Mouse (Mus musculus) right cerebral cortex, postnatal 4 days (tissue): ENCODE measurements around the gene Srgap3.
"Not testable (repeated sequence)": the region's sequence is repeated elsewhere in the genome, so short reads cannot be mapped to it uniquely, and the experiment has no call there.

Experiments
- DNase-seq: peaks from one replicate; pipeline ENCODE4 v3.0.0-alpha.2; 2022

Gene Srgap3

DNA sequence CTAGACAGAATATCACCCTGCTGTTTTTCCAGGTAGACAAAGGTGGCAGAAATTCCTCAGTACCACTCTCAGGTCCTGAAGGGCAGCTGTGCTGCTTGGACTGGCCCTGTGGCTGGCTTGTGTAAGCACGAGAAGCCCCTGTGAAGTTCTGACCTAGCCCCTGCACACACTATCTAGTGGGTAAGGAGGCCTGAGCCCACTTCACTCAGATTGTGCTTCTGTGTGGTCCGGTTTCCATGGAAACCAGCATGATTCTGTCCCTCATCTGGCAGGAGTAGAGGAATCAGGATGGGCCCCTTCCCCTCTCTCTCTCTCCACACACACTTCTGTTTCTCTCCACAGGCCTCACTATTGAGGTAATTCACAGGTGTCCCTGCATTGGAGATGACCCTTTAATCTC is 212.0 kb downstream of the Srgap3 start:
- DNase-seq: no peak

DNA sequence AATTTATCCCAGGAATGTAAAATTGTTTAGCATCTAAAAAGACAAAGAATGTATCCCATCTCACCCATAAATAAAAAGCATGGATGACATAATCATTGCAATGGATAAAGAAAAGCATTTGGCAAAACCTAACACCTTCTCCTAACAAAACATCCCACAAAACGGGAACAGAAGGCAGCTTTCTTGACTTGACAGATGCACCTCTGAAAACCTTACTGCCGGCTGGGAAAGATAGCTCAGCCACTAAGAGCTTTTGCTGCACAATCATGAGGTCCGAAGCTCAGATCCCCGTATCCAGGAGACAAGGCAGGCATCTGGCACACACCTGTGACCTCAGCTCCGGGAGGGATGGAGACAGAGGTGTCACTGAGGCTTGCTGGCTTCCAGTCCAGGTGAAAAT is 213.1 kb downstream of the Srgap3 start:
- DNase-seq: no peak

DNA sequence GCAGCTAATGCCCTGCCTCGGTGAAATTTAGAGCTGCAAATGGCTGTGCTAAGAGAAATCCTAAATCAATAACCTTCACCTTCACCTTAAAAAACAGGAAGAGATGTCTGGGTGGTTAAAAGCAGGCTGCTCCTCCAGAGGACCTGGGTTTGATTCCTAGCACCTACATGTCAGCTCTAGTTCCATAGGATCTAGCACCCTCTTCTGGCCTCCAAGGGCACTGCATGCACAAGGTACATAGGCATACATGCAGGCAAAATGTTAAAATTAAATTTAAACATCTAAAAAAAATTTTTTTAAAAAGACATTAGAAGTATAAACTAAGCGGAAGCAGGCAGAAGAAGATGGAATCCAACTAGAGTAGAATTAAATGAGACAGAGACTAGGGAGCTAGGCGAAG is 214.6 kb downstream of the Srgap3 start:
- DNase-seq: no peak

DNA sequence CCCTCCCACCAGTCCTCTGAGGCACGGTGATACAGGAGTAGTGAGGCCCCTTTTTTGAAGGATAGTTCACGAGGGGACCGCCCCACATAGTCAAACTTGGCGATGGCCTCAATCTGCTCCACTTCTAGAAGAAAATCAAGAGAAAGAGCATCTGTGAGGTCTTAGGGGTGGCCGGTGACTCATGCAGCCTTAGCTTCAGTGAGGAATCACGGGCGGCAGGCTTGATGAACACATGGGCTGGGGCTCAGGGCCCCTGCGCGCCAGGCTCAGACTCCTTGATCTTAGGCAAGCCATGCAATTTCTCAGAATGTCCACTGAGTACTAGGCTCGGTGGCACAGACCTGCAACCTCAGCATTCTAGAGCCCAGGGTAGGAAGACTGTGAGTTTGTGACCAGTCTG is 215.7 kb downstream of the Srgap3 start:
- DNase-seq: no peak

DNA sequence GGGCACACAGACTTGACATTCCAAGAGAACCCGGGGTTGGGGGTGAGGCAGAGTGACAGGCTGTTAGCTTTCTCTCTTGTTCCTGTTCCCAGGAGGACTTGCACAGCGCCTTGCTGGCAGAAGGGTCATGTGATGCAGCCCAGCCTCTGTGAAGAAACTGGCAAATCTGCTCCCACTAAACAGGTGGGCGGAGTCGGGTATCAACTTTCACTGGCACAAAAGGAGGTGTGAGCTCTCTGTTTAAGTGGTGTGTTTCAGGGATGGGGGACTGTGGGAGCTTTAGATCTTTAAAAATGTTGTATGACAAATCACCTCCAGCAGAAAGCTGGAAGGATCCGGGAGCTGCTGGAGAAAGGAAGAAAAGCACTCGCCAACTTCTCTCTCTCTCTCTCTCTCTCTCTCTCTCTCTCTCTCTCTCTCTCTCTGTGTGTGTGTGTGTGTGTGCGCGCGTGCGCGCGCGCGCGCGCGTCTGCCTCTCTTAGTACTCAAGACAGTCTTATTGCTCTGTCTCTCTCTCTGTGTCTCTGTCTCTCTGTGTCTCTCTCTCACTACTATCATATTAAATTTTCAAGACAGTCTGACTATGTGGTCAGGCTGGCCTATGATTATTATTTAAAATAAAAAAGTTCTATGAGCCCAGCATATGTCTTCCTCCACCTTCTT is 218.2 kb downstream of the Srgap3 start:
- peak; percentile 35 for DNase-seq

DNA sequence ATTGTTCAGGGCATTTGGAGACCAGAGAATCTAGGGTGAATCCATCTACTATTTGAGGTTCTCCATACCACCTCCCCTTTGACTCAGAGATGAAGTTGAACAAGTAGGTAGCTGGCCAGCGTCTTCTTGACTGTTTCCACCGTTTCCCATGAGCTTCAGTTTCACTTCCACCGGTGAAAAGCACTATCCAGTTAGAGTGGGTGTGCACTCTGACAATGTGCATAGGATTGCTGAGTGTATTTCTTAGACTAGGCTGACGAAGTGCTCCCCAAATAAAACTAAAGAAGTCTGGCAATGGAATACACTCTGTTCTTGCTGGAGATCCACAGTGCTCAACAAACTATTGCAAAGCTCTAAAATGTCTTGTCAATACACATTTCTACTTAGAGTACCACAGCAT is 221.6 kb downstream of the Srgap3 start:
- no peak for DNase-seq

DNA sequence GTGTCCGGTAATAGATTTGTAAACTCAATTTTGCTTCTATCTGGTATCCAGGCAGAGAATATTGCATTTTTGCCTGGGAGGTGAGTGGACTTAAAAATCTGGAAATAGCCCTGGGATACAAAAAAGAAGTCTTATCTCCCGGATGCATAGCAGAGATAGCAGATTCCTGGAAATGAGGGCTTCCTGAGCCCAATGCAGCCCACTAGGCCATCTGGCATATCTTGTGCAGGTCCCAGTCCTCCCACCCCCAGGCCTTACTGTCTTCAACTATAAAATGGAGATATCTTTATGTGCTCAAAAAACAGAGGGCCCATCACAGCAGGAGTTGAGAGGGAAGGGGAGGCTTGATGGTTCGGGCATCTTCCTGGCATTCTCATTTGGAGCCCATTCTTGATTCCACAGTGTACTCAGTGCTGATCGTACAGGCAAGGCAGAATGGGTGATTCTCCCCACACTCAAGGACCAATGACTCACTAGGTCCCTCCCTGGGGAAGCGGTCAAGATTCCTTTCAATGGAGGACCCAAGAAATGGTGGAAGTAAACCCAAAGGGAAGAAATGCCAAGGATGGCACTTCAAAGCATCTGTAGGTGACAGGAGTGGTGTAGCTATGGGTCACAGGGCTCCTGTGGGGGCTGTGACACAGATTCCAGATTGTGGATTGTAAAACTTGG is 226.5 kb downstream of the Srgap3 start:
- no peak for DNase-seq

DNA sequence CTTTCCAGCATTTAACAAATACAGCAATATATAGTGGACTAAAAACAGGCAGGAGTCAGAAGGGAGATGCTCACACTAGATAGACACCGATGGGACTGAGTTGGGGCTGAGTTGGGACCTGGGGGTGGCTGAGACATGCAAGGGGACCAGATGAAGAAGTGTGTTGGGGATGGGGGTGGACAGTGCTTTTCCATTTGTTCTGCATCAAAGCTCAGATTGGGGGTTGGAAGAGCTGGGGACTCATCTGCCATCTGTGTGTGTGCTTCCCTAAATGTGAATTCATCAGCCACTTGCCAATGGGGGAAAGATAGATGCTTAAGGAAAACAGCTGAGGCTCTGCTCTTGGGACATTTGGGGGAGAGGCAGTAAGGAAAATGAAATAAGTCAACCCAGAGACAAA is 227.1 kb downstream of the Srgap3 start:
- no peak for DNase-seq

DNA sequence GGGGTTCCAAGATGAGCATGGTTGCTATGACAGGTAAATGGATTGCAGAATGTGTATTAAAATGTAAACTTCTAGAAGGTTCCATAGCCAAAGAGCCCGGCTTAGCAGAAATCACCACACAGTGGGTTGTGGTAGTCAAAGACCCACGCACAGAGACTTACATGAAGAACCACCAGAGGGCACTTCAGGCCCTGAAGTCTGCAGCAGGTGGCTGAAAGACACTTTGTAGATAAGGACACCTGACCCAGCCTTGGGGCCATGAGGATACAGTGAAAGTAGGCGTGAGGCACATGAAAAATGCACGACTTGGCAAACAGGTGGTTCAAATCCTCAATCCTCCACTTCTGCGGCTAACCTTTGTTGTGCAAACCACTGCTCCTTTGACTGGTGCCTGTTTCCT is 229.9 kb downstream of the Srgap3 start:
- peak; percentile 33 for DNase-seq

DNA sequence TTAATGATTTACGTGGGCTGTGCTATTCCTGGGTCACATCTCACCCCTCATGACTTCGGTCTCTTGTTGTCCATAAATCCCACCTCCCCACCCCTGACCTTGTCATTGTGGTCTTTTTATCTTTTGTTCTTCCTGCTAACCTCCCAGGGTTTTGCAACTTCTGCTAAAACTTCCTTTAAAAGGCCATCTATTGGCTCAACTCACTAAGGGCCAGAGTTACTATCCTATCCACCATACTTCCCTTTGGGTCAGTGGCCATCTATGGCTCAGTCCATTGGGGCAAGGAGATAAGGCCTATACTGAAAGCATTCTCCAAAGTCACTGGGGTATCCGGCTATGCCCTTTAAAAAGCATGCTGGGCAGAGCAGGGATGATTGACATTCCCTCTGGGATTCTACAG is 233.1 kb downstream of the Srgap3 start:
- DNase-seq: no peak

DNA sequence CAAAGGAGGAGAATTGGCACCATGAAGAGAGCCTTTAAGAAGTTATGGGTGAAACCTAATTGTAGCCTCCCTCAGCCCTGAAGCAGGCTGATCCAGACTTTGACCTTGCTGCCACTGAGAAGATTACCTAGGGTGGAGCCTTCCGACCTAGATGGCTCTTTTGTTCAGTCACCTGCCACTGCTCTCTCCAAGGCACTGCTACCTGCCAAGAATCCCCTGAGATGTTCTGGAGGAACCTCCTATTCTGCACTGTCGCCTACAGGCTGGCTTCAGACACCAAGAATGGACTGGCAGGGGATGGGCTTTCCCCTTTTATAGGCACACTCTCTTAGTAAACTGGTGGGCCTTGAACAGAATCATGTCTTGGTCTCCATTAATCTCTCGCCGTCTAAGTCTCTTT is 244.8 kb downstream of the Srgap3 start:
- not testable (repeated sequence) for DNase-seq

DNA sequence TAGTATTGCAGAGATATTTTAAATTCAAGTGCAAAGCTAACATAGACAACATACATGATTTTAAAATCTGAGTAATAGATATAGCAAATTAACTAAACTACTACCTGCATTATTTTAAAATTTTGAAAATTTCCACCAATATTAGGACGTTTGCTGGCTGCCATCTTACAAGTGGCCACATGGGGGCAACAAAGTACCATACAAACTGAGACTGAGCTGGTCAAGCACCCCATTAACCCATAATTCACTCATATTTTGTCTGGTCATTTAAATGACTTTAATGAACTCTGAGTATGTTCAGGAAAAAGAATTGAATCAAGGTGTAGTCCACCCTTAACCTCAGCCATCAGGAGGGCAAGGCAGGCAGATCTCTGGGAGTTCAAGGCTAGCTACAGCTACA is 246.7 kb downstream of the Srgap3 start:
- peak; percentile 61 for DNase-seq

DNA sequence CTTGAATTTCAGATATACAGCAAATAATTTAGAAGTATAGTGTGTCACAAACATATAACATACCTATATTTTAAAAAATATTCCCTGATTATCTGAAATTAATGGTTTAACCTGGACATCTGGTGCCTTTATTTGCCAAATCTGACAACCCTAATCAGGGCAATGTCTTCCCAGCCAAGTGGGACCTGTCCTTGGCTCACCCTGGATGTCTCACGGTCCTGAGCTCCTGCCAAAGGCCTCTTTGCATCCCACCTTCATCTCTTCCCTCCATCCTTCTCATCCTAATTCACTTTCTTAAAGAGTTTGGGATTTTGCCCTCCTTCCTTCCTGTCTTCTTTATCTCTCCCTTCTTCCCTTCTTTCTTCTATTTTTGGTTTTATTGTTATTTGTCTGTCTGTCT is 248.0 kb downstream of the Srgap3 start:
- DNase-seq: no peak

DNA sequence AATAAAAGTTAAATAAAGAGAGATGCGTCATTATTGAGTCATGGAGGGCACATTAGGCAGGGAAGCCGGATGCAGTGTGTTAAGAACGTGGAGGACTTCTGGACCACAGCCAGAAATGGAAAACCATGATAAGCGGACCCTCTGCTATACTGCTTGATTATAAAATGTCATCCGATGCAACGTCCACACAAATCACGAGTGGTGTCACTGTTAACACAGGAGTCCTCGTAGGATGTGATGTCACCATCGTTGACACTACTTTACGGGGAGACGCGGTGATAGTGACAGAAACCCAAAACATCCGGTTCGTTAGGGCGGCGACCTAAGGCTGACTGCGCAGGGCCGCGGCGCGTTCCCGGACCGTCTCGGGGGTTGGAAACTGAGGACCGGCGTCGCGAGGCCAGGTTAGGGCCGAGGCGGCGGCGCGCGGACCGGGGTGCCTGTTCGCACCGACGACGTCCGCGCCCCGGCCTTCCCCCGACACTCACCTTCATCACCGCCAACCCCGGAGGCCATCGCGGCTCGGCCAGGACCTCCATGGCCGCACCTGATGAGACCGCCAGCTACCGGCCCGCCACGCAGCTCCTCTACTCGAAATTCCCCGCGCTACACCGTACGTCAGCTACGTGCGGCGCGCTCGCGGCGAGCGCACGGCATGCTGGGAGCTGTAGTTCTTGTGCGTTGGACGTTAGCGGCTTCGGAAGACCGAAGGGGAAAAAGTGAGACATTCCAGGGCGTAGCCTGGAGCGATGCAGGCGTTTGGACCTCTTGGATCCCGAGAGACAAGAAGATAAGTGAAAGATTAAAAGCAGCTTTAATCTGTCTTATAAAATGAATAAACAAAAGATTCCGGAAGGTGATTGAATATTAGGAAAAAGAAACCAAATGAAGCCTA is 250.8 kb downstream of the Srgap3 start, which contains the start of gene Rad18:
Gene Rad18, minus strand, starts transcription at position 631 of the 895 bp plus-strand sequence.
- peak; percentile 81 for DNase-seq

DNA sequence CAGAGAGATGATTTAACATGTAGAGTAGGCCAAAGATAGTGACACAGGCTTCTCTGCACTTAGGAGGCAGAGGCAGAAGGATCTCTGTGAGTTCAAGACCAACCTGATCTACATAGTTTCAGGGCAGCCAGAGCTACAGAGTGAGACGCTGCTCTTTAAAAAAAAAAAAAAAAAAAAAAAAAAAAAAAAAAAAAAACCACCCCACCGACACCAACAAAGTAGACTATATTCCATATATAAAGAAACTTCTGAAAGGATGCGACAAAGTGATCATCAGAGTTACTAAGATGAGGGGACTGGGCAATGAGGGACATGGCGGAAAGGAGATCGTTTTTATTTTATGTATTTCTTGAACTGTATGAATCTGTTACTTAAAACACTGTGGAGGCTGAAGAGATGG is 252.6 kb downstream of the Srgap3 start:
- no peak for DNase-seq

DNA sequence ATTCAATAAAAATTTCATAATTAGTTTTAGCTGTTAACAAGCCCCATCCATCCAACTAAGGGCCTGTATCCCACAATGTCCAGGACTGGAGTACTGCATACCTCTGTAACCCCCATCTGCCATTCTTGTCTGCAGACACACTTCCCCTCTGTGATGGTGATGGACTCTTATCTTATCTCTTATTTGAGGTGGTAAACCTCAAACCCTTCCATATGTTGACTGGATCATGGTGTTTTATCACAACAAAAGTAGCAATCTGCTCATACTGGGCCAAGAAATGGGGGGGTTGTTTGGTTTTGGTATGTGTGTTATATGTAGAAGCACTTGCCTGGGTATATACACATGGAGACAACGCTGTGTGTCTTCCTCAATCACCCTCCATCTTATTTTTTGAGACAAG is 255.5 kb downstream of the Srgap3 start:
- DNase-seq: no peak

DNA sequence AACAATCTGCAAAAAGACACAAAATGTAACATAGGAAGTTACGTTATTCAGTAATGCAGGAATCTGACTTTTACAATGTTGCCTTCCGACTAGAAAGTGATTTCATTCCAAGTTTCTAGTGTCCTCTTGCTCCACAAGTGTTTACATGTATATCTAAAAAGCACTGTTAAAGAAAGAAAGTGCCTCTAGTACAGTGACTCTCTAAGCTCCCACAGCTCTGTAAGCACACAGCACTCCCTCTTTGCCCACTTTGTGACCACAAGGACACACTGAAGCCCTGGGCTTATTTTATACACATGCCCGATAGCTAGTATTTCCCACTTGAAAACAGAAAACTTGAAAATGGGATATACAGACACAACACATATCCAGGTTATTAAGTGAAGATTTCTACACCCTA is 259.0 kb downstream of the Srgap3 start:
- no peak for DNase-seq

DNA sequence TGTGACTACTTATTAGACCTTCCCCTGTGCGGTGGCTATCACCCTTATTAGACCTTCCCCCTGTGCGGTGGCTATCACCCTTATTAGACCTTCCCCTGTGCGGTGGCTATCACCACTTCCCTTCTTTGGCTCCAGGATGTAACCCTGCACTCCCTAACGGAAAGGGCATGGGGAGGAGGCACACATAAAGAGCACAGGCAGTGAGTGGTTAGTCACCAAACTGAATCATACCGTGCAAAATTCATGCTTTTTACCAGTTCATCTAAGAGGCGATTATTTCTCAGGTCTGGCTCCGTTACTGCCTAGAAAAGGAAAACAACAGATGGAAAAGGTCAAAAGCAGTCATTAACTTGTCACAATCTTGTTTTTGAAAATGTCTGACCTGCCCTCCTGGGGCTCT is 260.6 kb downstream of the Srgap3 start:
- no peak for DNase-seq

DNA sequence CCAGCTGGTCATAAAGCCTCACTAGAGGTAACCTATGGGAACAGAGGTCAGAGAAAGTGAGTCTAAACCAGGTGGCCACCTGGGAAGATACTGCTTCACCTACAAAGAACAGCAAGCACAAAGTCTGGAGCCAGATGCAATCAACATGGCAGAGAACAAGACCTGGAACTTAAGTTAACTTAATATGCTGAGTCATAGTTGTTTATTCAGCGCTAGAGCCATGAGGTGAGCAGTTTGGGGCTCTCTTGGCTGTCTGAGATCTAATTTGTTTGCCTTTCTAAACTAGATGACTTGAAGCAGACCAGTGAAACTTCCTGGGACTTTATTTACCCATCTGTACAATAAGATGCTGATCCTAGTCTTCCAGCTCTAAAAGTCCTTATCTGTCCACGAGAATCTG is 263.0 kb downstream of the Srgap3 start:
- DNase-seq: no peak
